Mouse (Mus musculus): ENCODE results near the gene Gm15517. TPM values are rescaled to one million over a fixed set of nuclear protein-coding genes. Genes with fewer than 3 reads are reported as not detected.

Gm15517 gene
- total and polyA plus RNA-seq, 3 experiments, result not detected

DNA sequence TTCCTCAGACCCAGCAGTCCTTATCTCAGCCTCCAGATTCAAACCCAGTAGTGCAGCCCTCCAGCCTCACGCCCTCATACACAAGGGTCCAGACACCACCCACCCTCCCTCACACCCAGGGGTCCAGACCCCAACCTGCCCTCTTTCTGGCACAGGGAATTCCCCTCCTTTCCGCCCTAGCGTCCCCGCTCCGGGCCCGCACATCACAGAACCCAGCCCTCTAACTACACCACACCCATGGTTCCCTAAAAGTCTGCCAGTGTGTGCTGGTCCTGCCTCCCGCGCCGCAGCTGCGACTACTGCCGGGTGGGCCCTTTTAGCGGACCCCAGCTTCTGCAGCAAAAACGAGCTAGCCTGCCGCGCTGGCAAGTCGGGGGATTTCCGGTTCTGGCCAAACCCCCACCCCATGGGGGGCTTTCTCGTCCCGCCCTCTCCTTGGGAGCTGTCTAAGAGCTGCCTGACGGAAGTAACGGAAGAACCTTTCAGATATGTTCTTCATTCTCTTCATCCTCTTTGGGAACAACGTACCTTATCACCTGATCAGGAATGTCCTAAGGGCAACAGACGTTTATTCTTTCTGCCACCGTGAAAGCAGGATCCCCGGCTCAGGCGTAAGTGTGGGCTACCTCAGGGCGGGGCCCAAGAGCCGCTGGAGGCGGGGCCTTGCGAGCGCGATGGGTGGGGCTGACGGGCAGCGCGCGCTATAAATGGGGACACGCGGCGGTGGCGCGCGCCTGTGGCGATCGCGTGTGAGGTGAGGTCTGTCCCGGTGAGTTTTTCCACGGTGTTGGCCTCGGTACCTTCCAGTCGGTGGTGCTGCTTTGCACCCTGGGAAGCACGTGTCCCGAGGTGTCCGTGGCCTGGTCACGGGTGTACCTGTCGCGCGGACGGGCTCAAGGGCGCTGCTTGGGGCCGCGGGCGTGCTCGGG lies 14.9 kb upstream of the Gm15517 start, which contains the start of the genes 1700028J19Rik and 2410002F23Rik (continued):
- peak; percentile 20; the same call in 1 of the 2 replicates for TF ChIP-seq IRF4 (IDR thresholded peaks at IDR 0.05; ENCODE audit: low read depth, low read length)
- peak; percentile 100 for TF ChIP-seq MAX (IDR thresholded peaks at IDR 0.05; ENCODE audit: low read length)
- no peak for TF ChIP-seq MEF2A (IDR thresholded peaks at IDR 0.05; ENCODE audit: borderline replicate concordance, low read depth, low read length)
- TF ChIP-seq CTCF (conservative IDR thresholded peaks at IDR 0.05 in 1 of 2, IDR thresholded peaks at IDR 0.05 in 1 of 2; ENCODE audit: low read depth in 2 of 2, low read length in 2 of 2), result no peak; a peak in 1 of 4 replicates
- no peak for TF ChIP-seq JUND (conservative IDR thresholded peaks at IDR 0.05; ENCODE audit: low read depth, low read length)
- peak; percentile 97 for TF ChIP-seq MAZ (IDR thresholded peaks at IDR 0.05; ENCODE audit: low read depth, low read length)
- peak; percentile 99 for TF ChIP-seq NELFE (IDR thresholded peaks at IDR 0.05; ENCODE audit: low read depth, low read length)
- no peak for TF ChIP-seq NRF1 (IDR thresholded peaks at IDR 0.05; ENCODE audit: low read depth, low read length)
- TF ChIP-seq BHLHE40 (IDR thresholded peaks at IDR 0.05; ENCODE audit: low read depth, low read length), result no peak; the same call in 1 of the 2 replicates

DNA sequence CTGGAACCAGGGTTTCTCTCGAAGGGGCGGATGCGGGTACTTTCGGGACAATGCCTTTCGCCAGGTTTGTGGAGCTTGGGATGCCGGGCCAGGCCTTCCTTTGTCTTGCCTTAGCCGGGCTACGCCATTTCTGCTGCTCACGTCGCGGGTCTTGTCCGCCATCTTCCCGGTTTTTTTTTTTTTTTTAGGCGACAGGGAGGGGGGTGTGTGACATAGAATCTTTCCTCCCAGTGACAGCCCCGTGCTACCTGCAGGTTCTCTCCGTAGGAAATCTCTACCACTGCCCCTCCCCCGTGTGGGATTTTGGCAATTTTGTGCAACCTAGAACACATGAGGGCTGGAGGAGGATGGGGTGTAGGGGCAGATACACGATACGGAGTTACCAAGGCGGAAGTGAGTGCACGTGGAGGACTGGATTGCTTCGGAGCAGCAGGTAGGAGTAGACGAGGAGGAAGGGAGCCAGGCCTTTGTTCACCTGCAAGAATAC lies 14.2 kb upstream of the Gm15517 start:
- H3K4me1 ChIP-seq (ENCODE audit: control insufficient read depth in 1 of 2, insufficient read depth in 2 of 2), result peaks cover 8 to 46% of the 10 kb centered on the region in 2 experiments
- dilution Hi-C loops (cut with MboI; ENCODE audit: extremely low pct_ligation_motif_present, extremely low pct_unique_long_range_greater_than_20kb, low sequenced_read_pairs), result no loop called here

DNA sequence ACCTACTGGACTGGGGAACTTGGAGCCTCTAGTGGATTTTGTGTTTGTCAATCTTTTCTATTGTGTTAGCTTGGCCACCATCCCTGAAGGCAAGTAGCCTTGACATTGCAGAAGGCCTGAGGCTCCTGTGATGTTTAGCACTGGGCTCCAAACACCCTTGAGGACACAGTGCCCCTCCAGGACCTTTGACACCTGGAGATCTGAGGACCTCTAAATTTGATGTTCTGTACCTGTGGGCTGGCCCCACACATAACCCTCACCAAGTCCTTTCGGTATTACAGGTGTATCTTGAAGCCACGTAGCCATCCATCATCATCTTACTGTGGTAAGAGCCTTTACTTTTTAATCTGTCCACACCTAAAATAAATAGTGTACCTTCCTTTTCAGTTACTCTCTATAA lies 13.3 kb upstream of the Gm15517 start:
- H3K9ac ChIP-seq (ENCODE audit: insufficient read depth, low read depth), result peak overlapping the region; percentile 79; the same call in 1 of the 2 replicates
- H3K36me3 ChIP-seq (replicated peaks in 1 of 2; ENCODE audit: control insufficient read depth in 1 of 2, insufficient read depth in 1 of 2, low read length in 1 of 2), result peaks cover 33 to 44% of the 10 kb centered on the region in 2 experiments
- dilution Hi-C loops (cut with MboI; ENCODE audit: extremely low pct_ligation_motif_present, extremely low pct_unique_long_range_greater_than_20kb, low sequenced_read_pairs) (no loop called here), in situ Hi-C loops (cut with MboI; ENCODE audit: low pct_ligation_motif_present, low pct_unique_long_range_greater_than_20kb, low sequenced_read_pairs) (no loop called here)
- H3K4me3 ChIP-seq (replicated peaks in 1 of 3; ENCODE audit: low read depth in 2 of 3, low read length in 2 of 3, poor library complexity in 1 of 3), result peak overlapping the region in 2 of 3 experiments; percentile 11 to 99
- no peak for DNase-seq (ENCODE audit: extremely low read depth)
- TF ChIP-seq MAFK (IDR thresholded peaks at IDR 0.05; ENCODE audit: insufficient replicate concordance, low read length) (no peak), MAZ (IDR thresholded peaks at IDR 0.05; ENCODE audit: low read depth, low read length) (no peak), JUND (conservative IDR thresholded peaks at IDR 0.05; ENCODE audit: low read depth, low read length) (no peak), GABPA (IDR thresholded peaks at IDR 0.05; ENCODE audit: insufficient replicate concordance, low read depth, low read length) (no peak), MYC (IDR thresholded peaks at IDR 0.05; ENCODE audit: low read depth, low read length) (no peak), SIN3A (IDR thresholded peaks at IDR 0.05; ENCODE audit: low read length) (no peak), KAT2A (IDR thresholded peaks at IDR 0.05; ENCODE audit: insufficient replicate concordance, low read length) (no peak), ELF1 (IDR thresholded peaks at IDR 0.05; ENCODE audit: low read depth, low read length) (no peak), CHD2 (IDR thresholded peaks at IDR 0.05; ENCODE audit: low read length) (no peak), MAX (IDR thresholded peaks at IDR 0.05; ENCODE audit: low read length) (no peak), MXI1 (IDR thresholded peaks at IDR 0.05; ENCODE audit: low read depth, low read length) (no peak), ZNF384 (IDR thresholded peaks at IDR 0.05; ENCODE audit: low read depth, low read length) (no peak)
- peaks cover 18% of the 10 kb centered on the region for H3K79me2 ChIP-seq (replicated peaks; ENCODE audit: control insufficient read depth, extremely low read depth, insufficient read depth, poor library complexity, severe bottlenecking)
- peak overlapping the region; percentile 79 for H3K4me2 ChIP-seq (ENCODE audit: insufficient read depth, low read depth, poor library complexity, severe bottlenecking)
- no peak overlapping the region for H3K27ac ChIP-seq (ENCODE audit: insufficient read depth, low read depth)
- H3K4me1 ChIP-seq (ENCODE audit: control insufficient read depth in 1 of 2, insufficient read depth in 2 of 2), result peaks cover 8 to 48% of the 10 kb centered on the region in 2 experiments
- H3K27me3 ChIP-seq (replicated peaks), result no peaks in the 10 kb centered on the region
- no peaks in the 10 kb centered on the region for H3K9me3 ChIP-seq (replicated peaks; ENCODE audit: low read length)

More for the DNA sequence above, 14.2 kb upstream of the Gm15517 start:
- peak; percentile 60 for DNase-seq (ENCODE audit: extremely low read depth)
- H3K4me3 ChIP-seq (replicated peaks in 1 of 3; ENCODE audit: low read depth in 2 of 3, low read length in 2 of 3, poor library complexity in 1 of 3), result peak overlapping the region; percentile 66 to 99 (median 91)
- TF ChIP-seq MAX (IDR thresholded peaks at IDR 0.05; ENCODE audit: low read length) (peak; percentile 82), ELF1 (IDR thresholded peaks at IDR 0.05; ENCODE audit: low read depth, low read length) (peak; percentile 58; the same call in 1 of the 2 replicates), CHD2 (IDR thresholded peaks at IDR 0.05; ENCODE audit: low read length) (no peak), ZNF384 (IDR thresholded peaks at IDR 0.05; ENCODE audit: low read depth, low read length) (peak; percentile 91), MXI1 (IDR thresholded peaks at IDR 0.05; ENCODE audit: low read depth, low read length) (peak; percentile 83; the same call in 1 of the 2 replicates), ETS1 (conservative IDR thresholded peaks at IDR 0.05; ENCODE audit: low read depth, low read length) (no peak), TCF12 (IDR thresholded peaks at IDR 0.05; ENCODE audit: low read depth, low read length) (no peak), CHD1 (IDR thresholded peaks at IDR 0.05; ENCODE audit: low read depth, low read length) (no peak), IRF4 (IDR thresholded peaks at IDR 0.05; ENCODE audit: low read depth, low read length) (no peak), SIN3A (IDR thresholded peaks at IDR 0.05; ENCODE audit: low read length) (peak; percentile 9; the same call in 1 of the 2 replicates), MYC (IDR thresholded peaks at IDR 0.05; ENCODE audit: low read depth, low read length) (peak; percentile 94)
- H3K9me3 ChIP-seq (replicated peaks; ENCODE audit: low read length), result no peaks in the 10 kb centered on the region
- H3K27ac ChIP-seq (ENCODE audit: insufficient read depth, low read depth), result peak overlapping the region; percentile 43
- peaks cover 18% of the 10 kb centered on the region for H3K79me2 ChIP-seq (replicated peaks; ENCODE audit: control insufficient read depth, extremely low read depth, insufficient read depth, poor library complexity, severe bottlenecking)
- H3K36me3 ChIP-seq (replicated peaks in 1 of 2; ENCODE audit: control insufficient read depth in 1 of 2, insufficient read depth in 1 of 2, low read length in 1 of 2), result peaks cover 26 to 34% of the 10 kb centered on the region in 2 experiments
- in situ Hi-C loops (cut with MboI; ENCODE audit: low pct_ligation_motif_present, low pct_unique_long_range_greater_than_20kb, low sequenced_read_pairs), result no loop called here
- peak overlapping the region; percentile 79 for H3K9ac ChIP-seq (ENCODE audit: insufficient read depth, low read depth)
- H3K4me2 ChIP-seq (ENCODE audit: insufficient read depth, low read depth, poor library complexity, severe bottlenecking), result peak overlapping the region; percentile 79
- no peaks in the 10 kb centered on the region for H3K27me3 ChIP-seq (replicated peaks)

Measured in CH12.LX (cell line).